Mouse (Mus musculus) gastrocnemius, postnatal 25 days (tissue): ENCODE data around the gene Fam19a5. TPM values are rescaled to one million over a fixed set of nuclear protein-coding genes. Genes with fewer than 3 reads are reported as not detected.

Experiments
- DNase-seq: peaks from one replicate; pipeline ENCODE4 v3.0.0; 2022
- long read RNA-seq, 2 experiments: library from polyadenylated mRNA; stranded (forward); transcript quantifications; one replicate each; pipeline ENCODE4 v2.0.0; 2021
- total RNA-seq, 2 experiments: library from RNA; stranded (reverse); gene quantifications; 1 replicate in 1 of 2; 2 replicates in 1 of 2; pipeline ENCODE4 v1.2.3; 2021

The Fam19a5 gene
- 1 to 10 TPM; 1.4 to 2.0 TPM for total RNA-seq
- long read RNA-seq, experiment 1, result 0 reads
- long read RNA-seq, experiment 2, partial matches to known transcripts, result 1 of 3 reads
- long read RNA-seq, experiment 2, other reads (novel, unspliced or antisense), result 2 of 3 reads

DNA sequence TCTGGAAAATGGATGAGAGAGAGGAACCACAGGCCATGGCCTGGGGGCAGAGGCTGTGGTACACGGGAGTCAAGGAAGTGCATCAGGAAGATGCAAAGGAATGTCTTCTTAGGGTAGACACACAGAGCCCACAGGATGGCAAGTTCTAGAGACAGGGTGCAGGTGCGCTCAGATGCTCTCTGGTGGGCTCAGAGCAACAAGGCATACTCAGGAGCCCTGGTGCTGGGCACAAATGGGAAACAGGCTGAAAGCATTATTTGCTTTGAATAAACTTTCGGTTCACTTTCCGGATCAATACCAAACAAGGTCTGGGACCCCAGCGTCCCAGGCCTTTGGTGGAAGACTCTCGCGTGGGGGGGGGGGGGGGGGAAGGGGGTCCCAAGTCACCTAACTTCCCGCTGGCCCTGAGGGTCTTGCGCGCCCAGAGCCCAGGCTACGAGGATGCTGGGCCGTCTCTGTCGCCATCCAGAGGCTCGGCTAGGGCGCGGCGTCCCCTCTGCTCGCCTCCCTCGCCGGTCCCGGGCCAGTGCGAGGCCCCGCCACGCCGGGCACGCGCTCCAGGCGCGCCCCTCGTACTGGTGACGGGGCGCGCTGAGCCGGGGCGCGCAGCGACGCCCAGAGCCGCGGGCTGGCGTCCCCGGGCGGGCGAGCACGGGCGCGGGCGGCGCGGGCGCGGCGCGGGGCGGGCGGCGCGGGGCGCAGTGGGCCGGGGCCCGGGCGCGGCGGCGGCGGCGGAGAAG, at the start of gene Fam19a5:
Gene Fam19a5 (plus strand): TSS at position 701 of the 740 bp plus-strand sequence.
- no peak for DNase-seq

DNA sequence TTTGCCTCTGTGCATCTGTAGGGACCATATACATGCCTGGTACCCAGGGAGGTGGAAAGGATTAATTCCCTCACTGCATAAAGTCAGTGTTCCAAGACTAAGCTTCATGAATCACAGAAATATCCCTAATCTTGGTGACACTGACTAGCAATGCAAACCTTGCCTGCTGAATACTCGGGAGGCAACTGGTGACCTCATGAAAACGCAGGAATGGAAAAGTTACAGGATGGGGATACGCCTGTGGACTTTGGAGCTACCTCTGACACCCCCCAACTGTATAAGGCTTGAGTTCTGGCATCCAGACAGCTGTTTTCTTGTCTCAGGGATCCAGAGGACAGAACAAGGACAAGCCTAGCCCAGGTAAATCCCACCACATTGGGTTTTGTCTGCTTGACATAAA, 42.4 kb upstream of the Fam19a5 start:
- DNase-seq, result no peak

DNA sequence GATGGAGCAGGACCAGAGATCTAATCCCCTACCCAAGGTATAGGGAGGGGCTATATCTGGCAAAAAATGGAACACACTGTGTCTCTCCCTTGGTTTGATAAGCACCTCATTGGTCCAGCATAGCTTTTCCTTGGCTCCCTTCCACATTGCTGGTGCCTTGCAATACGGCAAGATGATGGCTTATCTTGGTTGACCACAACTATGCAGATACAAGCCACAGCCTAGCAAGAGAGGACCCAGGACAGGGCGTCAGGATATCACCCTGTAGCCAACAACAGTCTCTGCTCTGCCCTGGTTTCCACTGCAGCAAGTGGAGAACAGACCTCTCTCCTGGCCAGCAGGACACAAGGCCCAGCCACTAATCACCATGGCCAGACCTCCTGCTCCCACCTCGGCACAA, 36.8 kb upstream of the Fam19a5 start:
- no peak for DNase-seq

DNA sequence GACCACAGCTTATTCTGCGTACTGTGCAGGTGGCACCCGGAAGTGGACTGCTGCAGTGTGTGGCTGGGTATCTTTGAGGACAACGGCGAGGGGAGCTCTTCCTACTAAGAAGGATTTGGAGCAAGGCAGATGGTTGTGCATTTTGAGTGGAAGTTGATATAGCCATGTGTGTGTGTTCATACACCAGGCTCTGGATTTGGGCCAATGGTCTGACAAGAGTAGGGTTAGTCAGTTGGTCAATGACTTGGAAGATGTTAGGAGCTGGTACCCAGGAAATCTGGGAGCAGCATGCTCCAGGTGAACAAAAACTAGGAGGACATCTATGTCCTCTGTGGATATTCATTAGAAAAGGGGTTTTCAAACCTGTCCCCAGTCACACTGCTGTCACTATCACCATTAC, 33.2 kb upstream of the Fam19a5 start:
- DNase-seq, result no peak

DNA sequence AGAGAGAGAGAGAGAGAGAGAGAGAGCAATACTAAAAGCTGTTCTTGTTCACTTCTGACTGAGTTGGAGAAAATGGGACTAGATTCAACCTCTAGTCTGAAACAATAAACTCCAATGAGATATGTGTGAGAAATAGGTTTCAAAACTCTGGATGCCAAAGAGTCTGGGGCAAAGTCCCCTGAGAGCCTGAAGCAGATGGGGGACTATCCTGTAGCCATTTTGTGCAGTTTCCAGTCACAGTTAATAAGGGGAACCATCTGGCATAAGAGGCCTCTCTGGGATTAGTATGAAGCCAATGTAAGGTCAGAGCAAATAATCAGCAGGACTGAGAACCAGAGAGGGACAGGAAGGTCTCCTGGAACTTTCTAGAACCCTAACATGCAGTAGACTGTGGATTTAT, 25.9 kb upstream of the Fam19a5 start:
- no peak for DNase-seq

DNA sequence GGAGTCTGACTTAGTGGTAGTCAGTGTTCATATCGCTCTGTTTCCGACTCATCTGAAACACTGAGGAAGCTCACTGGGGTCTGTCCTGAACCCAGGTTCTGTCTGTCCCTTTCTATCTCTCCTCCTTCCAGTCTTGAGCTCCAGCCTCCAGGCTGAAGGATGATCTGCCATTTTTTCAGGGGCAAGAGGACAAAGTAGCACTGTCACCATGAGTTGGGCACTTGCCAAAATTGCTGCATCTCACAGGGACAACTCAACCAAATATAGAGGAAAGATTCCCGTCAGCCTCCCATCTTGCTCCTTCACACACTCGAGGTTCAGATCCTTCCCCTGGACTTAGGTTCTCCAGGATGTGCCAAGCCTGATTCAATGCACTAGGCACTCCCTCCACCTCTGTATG, 14.8 kb upstream of the Fam19a5 start:
- no peak for DNase-seq

DNA sequence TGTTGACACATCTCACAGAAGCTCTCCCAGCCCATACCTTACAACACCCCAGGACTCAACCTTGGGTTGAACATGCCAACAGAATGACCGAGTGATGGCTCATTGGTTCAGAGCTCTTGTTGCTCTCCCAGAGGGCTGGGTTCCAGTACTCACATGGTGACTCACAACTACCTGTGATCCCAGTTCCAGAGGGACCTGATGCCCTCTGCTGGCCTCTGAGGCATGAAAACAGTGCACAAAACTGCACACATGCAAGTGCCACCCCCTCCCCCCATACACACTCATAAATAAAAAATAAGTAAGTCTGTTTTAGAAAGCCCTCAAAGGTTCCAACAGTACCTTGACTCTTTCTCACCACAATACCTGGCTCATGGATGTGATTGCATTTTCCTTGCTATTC, 2.4 kb upstream of the Fam19a5 start:
- no peak for DNase-seq

DNA sequence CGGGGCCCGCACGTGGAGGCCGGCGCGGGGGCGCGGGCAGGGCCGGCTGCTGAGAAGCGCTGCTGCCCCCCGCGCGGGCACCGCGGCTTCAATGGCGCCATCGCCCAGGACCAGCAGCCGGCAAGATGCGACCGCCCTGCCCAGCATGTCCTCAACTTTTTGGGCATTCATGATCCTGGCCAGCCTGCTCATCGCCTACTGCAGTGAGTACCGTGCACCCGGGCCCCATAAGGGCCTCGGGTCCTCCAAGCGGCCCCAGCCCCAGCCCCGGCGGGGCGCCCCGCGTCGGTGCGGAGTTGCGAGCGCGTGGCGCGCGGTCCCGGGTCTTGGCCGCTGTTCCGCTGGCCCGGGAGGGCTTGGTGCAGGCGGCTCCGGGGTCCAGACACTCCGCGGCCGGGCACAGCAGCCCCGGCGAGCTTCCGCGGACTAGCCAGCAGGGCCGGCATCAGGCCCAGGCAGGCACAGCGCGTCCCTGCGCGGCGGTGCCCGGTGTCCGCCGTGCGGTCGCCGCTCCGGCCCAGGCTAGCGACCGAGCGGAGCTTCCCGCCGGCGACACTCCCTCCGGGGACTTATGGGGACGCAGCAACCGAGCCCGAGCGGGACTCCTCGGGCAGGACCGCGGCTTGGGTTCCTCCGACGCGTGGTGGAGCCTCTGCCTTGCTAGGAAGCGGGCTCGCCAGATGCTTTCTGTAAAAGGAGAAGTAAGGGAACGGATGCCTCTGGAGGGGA, 466 bp downstream of the Fam19a5 start:
- peak; percentile 11 for DNase-seq

DNA sequence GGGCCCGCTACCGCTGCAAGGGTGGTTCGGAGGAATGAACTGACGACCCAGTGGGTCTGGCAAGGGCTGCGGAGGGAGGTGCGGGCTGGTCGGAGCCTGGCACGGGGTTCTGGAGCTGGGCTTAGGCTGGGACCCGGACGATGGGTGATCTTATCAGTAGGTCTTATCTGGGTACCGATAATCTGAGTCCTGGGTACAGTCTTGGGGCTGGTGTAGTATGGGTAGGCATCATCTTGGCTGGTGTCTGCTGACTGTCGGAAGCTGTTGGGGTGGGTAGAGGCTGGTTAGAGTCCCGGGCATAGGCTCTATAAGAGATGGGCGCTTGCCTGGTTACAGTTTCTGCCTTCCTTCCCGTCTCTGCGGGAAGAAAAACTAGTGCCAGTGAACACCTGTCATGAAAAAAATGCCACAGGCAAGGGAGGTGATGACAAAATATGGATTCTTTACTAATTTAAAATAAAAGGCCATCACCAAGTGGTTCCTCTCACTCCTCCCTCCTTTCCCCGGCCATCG, 1.1 kb downstream of the Fam19a5 start:
- DNase-seq, result no peak

DNA sequence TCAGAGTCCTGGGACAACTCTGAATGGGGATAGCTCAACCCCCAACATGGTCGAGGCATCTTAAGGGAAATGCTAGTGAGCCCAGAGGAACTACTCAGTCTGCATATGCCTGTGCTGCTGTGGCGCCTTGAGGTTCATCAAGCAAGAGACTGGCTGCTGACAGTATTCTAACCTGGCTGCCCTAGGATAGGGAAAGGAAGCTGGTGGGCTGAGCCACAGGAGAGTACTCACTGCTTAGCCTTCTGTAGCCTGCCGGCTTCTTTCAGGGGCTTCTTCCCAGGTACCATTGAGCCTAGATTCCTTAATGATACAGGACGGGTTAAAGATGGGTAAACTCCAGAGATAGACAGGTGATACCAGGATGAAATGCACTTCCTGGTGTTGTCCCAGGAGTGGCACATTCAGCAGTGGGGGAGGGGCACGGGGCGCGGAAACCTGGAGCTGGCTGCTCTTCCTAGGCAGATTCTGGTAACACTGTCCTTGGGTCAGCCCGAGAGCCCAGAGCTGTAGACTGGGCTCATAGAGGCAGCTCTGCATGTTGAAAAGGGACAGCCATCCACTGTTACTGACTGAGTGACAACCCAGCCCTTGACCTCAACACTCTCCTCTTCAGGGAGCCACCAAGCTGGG, 1.7 kb downstream of the Fam19a5 start:
- DNase-seq, result no peak

DNA sequence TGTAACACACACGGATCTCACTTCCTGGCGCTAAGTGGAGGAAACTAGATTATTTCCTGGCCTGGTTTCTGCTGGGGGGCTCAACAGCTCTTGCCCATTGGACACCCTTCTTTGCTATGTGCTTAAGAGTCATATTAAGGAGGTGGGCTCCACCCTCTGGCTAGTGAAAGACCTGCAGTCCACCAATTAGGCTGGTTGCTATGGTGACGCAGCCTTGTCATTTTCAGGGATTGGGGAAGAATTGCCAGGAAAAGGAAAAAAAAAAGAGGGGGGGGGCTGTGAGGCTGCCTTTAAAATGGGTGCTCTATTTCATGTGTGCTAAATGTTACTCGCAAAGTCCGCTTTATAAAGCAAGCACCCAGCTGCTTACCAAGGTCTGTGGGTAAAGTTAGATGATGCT, 2.9 kb downstream of the Fam19a5 start:
- no peak for DNase-seq

DNA sequence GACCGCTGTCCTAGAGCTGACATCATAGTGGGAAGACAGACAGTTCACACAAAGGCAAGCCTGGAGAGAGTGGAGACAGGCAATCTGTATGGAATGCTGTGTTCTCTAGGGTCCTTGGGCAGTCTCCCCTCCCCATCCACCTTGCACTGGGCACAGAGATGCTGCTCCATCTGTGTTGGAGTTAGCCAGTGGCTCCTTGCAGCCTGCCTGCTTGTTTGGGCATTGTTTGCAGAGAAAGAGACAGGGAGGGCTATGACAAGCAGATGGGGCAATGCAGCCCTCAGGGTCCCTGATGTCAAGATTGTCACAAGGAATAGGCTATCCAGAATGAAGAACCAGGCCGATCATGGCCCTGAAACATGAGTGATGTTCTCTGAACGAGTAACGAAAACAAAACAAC, 5.6 kb downstream of the Fam19a5 start:
- no peak for DNase-seq

DNA sequence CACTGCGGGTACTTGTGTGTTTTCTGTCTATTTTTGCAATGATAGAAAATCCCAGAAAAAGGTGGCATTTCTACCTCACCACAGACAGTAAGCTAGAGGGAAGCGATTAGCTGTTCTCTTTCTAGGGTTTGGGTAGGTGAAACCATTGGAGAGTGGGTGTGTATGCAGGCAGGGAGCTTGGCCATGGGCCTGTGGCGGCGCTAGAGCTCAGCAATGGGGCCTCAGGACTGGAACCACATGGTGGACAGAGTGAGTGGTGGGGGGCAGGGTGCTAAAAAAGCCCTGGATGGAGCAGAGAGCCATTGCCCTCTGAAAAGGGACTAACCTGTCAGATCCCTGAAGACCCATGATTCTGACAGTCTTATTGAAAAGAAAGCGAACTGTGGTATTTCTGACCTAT, 6.7 kb downstream of the Fam19a5 start:
- DNase-seq, result no peak

DNA sequence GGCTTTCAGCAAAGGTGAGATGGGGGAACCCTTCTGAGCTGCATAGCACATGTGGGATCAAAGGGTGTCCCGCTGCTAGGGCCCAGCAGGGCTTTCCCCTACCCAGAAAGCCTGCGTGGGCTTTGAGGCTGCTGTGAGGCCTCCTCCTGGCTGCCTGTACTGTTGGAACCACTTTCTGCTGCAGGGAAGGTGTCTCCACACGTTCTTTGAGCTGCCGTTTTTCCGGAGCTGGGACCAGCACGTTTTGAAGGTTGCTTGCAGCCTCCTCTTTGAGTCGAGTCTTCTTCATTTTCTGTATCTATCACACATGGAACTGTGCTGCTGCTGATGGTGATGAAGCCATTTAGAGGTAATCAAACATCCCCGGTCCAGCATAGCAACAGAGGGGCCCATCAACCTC, 7.5 kb downstream of the Fam19a5 start:
- DNase-seq, result no peak

DNA sequence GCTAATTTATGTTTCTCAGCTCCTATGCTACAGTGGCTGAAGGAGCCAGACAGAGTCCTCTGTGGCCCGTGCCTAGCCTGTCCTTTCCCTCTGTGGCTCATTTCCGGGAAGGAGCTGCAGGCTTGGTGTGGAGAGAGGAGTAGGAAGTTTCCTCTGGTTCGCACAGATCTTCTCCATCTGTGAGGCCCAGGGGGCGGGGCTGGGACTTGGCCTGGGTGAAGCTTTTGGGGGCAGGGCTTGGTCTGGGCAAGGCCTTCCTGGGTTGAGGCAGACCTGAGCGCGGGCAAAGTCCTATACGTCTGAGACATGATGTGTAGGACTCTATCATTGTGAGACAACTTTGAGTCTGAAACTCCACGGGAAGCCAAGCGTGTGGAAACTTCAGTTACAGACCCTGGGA, 11.7 kb downstream of the Fam19a5 start:
- DNase-seq, result no peak

DNA sequence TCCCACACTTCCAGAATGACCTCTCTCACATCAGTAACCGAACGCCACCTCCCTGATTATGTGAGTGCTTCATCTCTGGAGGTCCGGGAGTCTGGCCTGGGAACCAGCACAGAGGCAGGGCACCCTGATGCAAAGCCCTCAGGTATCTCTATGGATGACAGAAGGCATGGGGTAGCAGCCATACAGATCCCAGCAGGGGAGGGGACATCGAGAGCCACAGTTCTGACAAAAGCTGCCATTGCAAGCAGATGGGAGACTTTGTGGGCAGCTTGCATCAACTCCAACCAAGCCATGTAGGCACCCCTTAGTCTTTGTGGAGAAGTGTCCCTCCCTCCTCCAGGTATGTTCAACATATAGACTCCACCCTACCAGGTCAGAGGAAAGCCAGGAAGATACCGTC, 20.2 kb downstream of the Fam19a5 start:
- DNase-seq, result no peak

DNA sequence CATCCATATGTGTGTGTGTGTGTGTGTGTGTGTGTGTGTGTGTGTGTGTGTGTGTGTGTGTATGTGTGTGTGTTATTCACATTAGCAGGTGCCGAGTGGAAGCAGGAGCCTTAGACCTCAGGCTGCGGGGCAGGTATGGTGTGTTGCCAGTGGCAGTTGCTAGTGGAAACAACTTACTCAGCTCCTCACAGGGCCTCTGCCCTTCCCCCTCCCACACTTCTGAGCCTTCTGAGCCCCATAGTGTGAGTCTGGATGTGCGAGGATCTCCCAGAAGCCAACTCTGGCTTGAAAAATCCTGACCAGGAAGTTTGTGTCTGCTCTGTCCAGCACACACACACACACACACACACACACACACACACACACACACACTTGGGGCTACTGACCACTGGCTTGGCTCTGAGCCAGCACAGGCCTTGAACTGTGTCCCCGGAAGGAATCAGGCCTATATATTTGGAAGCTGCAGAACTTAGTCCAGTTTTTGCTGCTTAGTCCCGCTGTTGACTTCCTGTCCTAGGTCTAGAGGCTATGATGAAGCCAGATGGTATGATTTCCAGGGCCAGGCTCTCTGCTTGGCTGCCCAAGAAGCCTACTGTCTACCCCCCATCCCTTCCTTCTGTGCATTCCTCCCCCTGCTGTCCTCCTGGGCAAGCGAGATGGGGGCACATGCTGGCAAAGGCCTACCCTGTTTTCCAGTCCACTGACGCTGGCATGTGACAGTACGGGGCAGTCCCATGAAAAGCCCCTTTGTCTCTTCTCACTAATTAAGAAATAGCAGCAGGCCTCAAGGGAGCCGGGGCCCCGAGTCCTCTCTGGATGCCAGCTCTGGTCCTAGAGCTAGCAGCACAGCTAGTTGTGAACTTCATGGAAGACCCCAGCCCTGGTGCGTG, 22.2 kb downstream of the Fam19a5 start:
- no peak for DNase-seq

DNA sequence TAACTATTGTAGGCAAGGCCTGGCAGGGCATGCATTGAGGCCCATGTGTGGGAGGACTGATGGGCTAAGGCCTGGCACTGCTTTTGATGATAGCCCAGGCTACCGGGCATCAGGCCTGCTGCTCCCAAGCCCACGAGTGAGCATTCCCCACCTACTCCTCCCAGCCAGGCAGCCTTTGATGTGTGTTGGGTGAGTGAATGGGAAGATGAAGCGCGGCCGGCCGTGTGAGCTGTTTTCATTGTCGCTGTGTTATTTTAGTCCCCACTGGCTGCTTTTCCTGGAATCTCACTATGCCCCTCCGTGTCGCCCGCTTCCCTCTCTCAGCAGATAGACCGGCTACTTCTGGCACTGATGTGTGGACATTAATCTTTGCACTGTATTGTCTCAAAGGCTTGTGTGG, 26.1 kb downstream of the Fam19a5 start:
- no peak for DNase-seq

DNA sequence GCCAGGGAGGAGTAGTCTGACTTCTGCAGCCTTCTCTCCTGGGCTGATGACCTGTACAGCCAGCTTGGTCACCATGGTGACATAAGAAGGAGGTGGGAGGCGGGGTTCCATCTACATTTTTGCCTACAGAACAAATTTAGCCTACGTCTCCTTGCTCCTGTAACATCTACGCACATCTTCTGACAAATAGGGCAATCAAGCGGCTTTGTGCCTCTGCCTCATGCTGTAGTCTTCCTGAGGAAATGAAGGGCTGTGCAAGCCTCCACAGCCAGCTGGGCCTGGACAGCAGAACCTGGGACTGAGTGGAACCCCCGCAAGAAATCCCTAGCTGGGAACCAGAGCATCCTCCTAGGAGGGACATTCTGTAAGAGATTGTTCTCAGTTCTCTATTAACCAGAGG, 35.8 kb downstream of the Fam19a5 start:
- DNase-seq, result no peak

DNA sequence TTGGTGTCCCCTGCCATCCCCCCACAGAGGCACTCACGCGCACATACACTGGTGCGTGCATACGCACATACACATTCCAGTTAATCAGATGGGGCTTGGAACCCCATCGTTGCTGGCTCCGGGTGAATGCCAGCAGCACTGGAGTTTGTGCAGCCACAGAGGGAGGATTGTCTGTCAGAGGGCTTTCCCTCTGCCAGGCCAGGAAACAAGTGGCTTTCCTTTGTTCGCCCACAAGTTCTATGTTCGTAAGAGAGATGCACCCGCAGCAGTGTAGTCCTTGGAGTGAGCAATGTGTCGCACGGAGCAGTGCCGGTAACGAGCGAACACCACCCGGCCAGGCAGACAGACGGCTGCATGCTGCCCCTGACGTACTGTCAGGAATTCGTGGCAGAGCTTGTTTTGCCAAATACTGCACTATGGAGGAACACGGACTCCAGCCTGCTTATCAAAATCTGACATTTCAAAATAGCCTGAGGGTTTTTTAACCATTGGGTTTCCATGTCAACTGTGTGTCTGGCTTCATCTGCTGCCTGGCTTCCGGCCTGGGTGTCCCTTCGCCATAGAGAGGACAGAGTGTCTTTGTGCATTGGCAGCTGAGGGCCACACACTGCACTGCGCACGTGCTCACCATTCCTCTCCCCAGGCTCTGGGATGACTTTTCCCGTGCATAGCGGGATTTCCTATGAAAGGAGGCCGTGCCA, 40.0 kb downstream of the Fam19a5 start:
- no peak for DNase-seq

DNA sequence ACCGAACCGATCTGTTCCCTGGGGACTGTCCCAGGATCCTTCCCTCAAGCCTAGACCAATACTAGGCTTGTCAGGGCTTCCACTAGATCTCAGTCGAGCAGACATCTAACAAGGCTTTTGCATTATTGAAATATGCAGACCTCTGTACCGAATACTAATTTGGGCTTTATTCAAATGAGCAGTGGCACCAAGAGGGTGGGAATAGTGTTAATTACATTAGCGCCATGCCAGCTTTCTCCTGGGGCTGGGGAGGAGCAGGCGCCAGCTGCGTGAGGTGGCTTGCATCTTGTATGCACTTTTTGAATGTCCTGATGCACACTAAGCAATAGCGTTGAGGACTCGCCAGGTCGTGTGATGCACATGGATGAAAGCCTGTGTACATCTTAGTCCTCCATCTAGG, 46.9 kb downstream of the Fam19a5 start:
- DNase-seq, result no peak
